Mouse (Mus musculus) ovary, adult 10 weeks (tissue): Measurements from ENCODE around the gene Scgn. TPM values are rescaled to one million over a fixed set of nuclear protein-coding genes. Genes with fewer than 3 reads are reported as not detected.

Experiments
- polyA plus RNA-seq: library from polyadenylated mRNA; stranded (reverse); fragments of 350-450 nt; fragmentation: Illumina TruSeq; extraction: RNeasy Lipid Tissue Mini Kit (QIAGEN cat#74804); gene quantifications from one replicate; pipeline ENCODE4 v1.2.3, GENCODE M21; 2014

Scgn gene
- polyA plus RNA-seq: not detected

GRCm38 (mm10) chr13:23990928-23991327 lies at the start of gene Scgn:
Gene Scgn, minus strand, starts transcription at chr13:23991214.

GRCm38 (mm10) chr13:23934211-23934520 lies 56.8 kb downstream of the Scgn start, which contains the start of gene Hist1h2aa:
Gene Hist1h2aa, plus strand, starts transcription at chr13:23934462.

GRCm38 (mm10) chr13:23933421-23934210 lies 57.4 kb downstream of the Scgn start, which contains the start of gene Hist1h2ba:
Gene Hist1h2ba, minus strand, starts transcription at chr13:23934156.

GRCm38 (mm10) chr13:23914376-23915167 lies 76.4 kb downstream of the Scgn start, which contains the start of gene Slc17a4:
Gene Slc17a4, minus strand, starts transcription at chr13:23915009.

Other genes with a start within 250 kb of the Scgn start
- gene Hist1h3c, start 245.6 kb downstream of the Scgn start, polyA plus RNA-seq: not detected
- gene Hist1h2bb, start 244.5 kb downstream of the Scgn start, polyA plus RNA-seq: not detected
- gene Hist1h2ab, start 240.1 kb downstream of the Scgn start, polyA plus RNA-seq: not detected
- not detected for gene Hist1h3b, start 238.9 kb downstream of the Scgn start, polyA plus RNA-seq
- gene Hist1h4b, start 234.2 kb downstream of the Scgn start, polyA plus RNA-seq: not detected
- not detected for gene Hist1h4a, start 230.0 kb downstream of the Scgn start, polyA plus RNA-seq
- not detected for gene Hist1h3a, start 228.8 kb downstream of the Scgn start, polyA plus RNA-seq
- gene Hist1h1a, start 227.5 kb downstream of the Scgn start, polyA plus RNA-seq: not detected
- not detected for gene Trim38, start 221.3 kb downstream of the Scgn start, polyA plus RNA-seq
- gene Slc17a2, start 184.2 kb downstream of the Scgn start, polyA plus RNA-seq: 0.09 TPM
- gene Slc17a3, start 151.8 kb downstream of the Scgn start, polyA plus RNA-seq: not detected
- gene Slc17a1, start 123.5 kb downstream of the Scgn start, polyA plus RNA-seq: not detected
- gene Slc17a4, start 76.2 kb downstream of the Scgn start, polyA plus RNA-seq: not detected
- not detected for gene Hist1h2ba, start 57.1 kb downstream of the Scgn start, polyA plus RNA-seq
- gene Hist1h2aa, start 56.8 kb downstream of the Scgn start, polyA plus RNA-seq: not detected